Mouse (Mus musculus) inflammation-experienced regulatory T-cells, adult 16 weeks (primary cell): ENCODE data around the gene Zc2hc1c. TPM values are rescaled to one million over a fixed set of nuclear protein-coding genes. Genes with fewer than 3 reads are reported as not detected.

Experiments
- polyA plus RNA-seq: library from polyadenylated mRNA; unstranded; fragments of 100-300 nt; shearing (Covaris generic); gene quantifications from one replicate; pipeline ENCODE4 v1.2.1, GENCODE M21; 2017

The Zc2hc1c gene
- polyA plus RNA-seq, result 0.44 TPM

DNA sequence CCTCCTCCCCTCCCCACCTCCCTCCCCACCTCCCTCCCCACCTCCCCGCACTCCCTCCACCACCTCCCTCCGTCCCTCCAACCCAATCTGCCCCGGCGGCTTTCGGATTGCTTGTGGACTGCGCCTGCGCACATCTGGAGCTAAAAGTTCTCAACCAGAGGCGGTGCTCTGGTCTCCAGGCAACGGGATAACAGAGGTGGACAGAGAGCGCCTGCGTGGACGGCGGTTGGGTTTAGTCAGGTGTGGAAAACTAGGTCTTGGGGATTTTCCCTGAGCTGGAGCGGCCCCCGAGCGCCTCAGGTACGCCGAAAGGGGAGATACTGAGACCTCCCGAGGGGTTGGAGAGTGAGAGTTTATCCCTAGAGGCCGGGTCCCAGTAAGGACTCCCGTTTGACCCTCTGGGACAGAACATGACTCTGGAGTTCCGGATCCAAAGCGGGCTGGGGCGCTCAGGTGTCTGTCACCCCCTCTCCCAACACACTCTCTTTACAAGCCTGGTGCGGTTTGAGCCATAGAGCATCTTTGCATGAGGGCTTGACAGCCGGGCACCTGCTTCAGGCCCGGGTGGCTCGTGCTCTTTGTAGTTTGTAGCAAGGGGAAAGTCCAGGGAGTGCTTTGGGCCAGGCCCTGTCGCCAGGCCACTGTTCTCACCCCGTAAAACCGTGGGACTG lies at the start of gene Zc2hc1c:
Zc2hc1c (plus strand) TSS at position 106 of the 671 bp plus-strand sequence.

GRCm38 (mm10) chr12:85270319-85270718 lies 18.1 kb upstream of the Zc2hc1c start, which contains the start of gene Mlh3:
Gene Mlh3 (minus strand): TSS chr12:85270599.

GRCm38 (mm10) chr12:85287809-85288485 lies 444 bp upstream of the Zc2hc1c start, which contains the start of gene Acyp1:
Gene Acyp1 (minus strand): TSS chr12:85288438.

GRCm38 (mm10) chr12:85339243-85339729 lies 50.9 kb downstream of the Zc2hc1c start, which contains the start of gene Nek9:
Gene Nek9 (minus strand): TSS chr12:85339362.

Other genes with a start within 250 kb of the Zc2hc1c start
- gene Prox2, start 177.8 kb upstream of the Zc2hc1c start, polyA plus RNA-seq, result 9.2 TPM
- gene Dlst, start 177.8 kb upstream of the Zc2hc1c start, polyA plus RNA-seq, result 100 TPM
- 1.4 TPM for gene Rps6kl1, start 137.3 kb upstream of the Zc2hc1c start, polyA plus RNA-seq
- not detected for gene Pgf, start 110.8 kb upstream of the Zc2hc1c start, polyA plus RNA-seq
- gene Eif2b2, start 69.1 kb upstream of the Zc2hc1c start, polyA plus RNA-seq, result 109 TPM
- gene Mlh3, start 18.0 kb upstream of the Zc2hc1c start, polyA plus RNA-seq, result 21.4 TPM
- gene Acyp1, start 153 bp upstream of the Zc2hc1c start, polyA plus RNA-seq, result 60.6 TPM
- gene Nek9, start 50.8 kb downstream of the Zc2hc1c start, polyA plus RNA-seq, result 17.3 TPM
- gene Tmed10, start 86.3 kb downstream of the Zc2hc1c start, polyA plus RNA-seq, result 169 TPM
- 9.9 TPM for gene Fos, start 185.3 kb downstream of the Zc2hc1c start, polyA plus RNA-seq